Mouse (Mus musculus): ENCODE results near the gene Naa35. TPM values are rescaled to one million over a fixed set of nuclear protein-coding genes. Genes with fewer than 3 reads are reported as not detected.

Naa35 gene
- polyA plus RNA-seq, 1 experiment from 2014 or later = 22.9 TPM

GRCm38 (mm10) chr13:59676316-59677229 lies 91.5 kb downstream of the Naa35 start:
- Histone ChIP-seq H3K4me1 (ENCODE audit: insufficient read depth) (peaks cover 29% of the 10 kb centered on the region), H3K4me2 (ENCODE audit: low read depth, low read length) (peak overlapping the region; percentile 95; the same call in 1 of the 2 replicates), H3K27me3 (ENCODE audit: insufficient read depth, low read length) (no peaks in the 10 kb centered on the region), H3K9ac (replicated peaks) (no peak overlapping the region), H3K9me3 (ENCODE audit: low read length) (no peaks in the 10 kb centered on the region), H3K4me3 (ENCODE audit: low read depth, low read length) (peak overlapping the region; percentile 93), H3K36me3 (replicated peaks; ENCODE audit: insufficient read depth, low read length) (no peaks in the 10 kb centered on the region), H3K27ac (ENCODE audit: low read depth) (no peak overlapping the region)
- 49% methylated on average over 12 of the region's 12 CpGs for WGBS (ENCODE audit: insufficient replicate concordance)
- ATAC-seq (no peak), DNase-seq (no peak)
- TF ChIP-seq CTCF (IDR thresholded peaks at IDR 0.05; ENCODE audit: low read depth) (no peak), EP300 (IDR thresholded peaks at IDR 0.05; ENCODE audit: low read depth) (no peak)

GRCm38 (mm10) chr13:59679306-59679705 lies 94.2 kb downstream of the Naa35 start:
- peaks cover 13% of the 10 kb centered on the region for H3K4me1 ChIP-seq (ENCODE audit: insufficient read depth)
- WGBS (ENCODE audit: insufficient replicate concordance) = 53% methylated on average over 4 of the region's 4 CpGs
- TF ChIP-seq EP300 (IDR thresholded peaks at IDR 0.05; ENCODE audit: low read depth) (no peak), CTCF (IDR thresholded peaks at IDR 0.05; ENCODE audit: low read depth) (no peak)
- H3K4me3 ChIP-seq (ENCODE audit: low read depth, low read length) = no peak overlapping the region
- no peaks in the 10 kb centered on the region for H3K36me3 ChIP-seq (replicated peaks; ENCODE audit: insufficient read depth, low read length)
- H3K9me3 ChIP-seq (ENCODE audit: low read length) = no peaks in the 10 kb centered on the region
- no peaks in the 10 kb centered on the region for H3K27me3 ChIP-seq (ENCODE audit: insufficient read depth, low read length)
- DNase-seq (no peak), ATAC-seq (no peak)
- H3K4me2 ChIP-seq (ENCODE audit: low read depth, low read length) = no peak overlapping the region
- no peak overlapping the region for H3K9ac ChIP-seq (replicated peaks)
- H3K27ac ChIP-seq (ENCODE audit: low read depth) = no peak overlapping the region

GRCm38 (mm10) chr13:59679908-59680307 lies 94.8 kb downstream of the Naa35 start:
- TF ChIP-seq EP300 (IDR thresholded peaks at IDR 0.05; ENCODE audit: low read depth) = peak; percentile 32; the same call in 1 of the 2 replicates
- no peak for TF ChIP-seq CTCF (IDR thresholded peaks at IDR 0.05; ENCODE audit: low read depth)
- Histone ChIP-seq H3K27ac (ENCODE audit: low read depth) (no peak overlapping the region), H3K36me3 (replicated peaks; ENCODE audit: insufficient read depth, low read length) (no peaks in the 10 kb centered on the region), H3K9ac (replicated peaks) (no peak overlapping the region), H3K9me3 (ENCODE audit: low read length) (no peaks in the 10 kb centered on the region), H3K27me3 (ENCODE audit: insufficient read depth, low read length) (no peaks in the 10 kb centered on the region), H3K4me2 (ENCODE audit: low read depth, low read length) (no peak overlapping the region), H3K4me3 (ENCODE audit: low read depth, low read length) (no peak overlapping the region), H3K4me1 (ENCODE audit: insufficient read depth) (peaks cover 8% of the 10 kb centered on the region; the same call in 1 of the 2 replicates)
- ATAC-seq (no peak), DNase-seq (no peak)
- WGBS (ENCODE audit: insufficient replicate concordance) = 41% methylated on average over 4 of the region's 4 CpGs

- Histone ChIP-seq H3K4me3 (ENCODE audit: low read depth, low read length) (no peak overlapping the region), H3K4me1 (ENCODE audit: insufficient read depth) (peaks cover 2% of the 10 kb centered on the region; the same call in 1 of the 2 replicates), H3K4me2 (ENCODE audit: low read depth, low read length) (no peak overlapping the region), H3K9ac (replicated peaks) (no peak overlapping the region), H3K36me3 (replicated peaks; ENCODE audit: insufficient read depth, low read length) (no peaks in the 10 kb centered on the region), H3K9me3 (ENCODE audit: low read length) (no peaks in the 10 kb centered on the region), H3K27me3 (ENCODE audit: insufficient read depth, low read length) (no peaks in the 10 kb centered on the region), H3K27ac (ENCODE audit: low read depth) (no peak overlapping the region)
- 15% methylated on average over 7 of the region's 7 CpGs for WGBS (ENCODE audit: insufficient replicate concordance)
- TF ChIP-seq CTCF (IDR thresholded peaks at IDR 0.05; ENCODE audit: low read depth) (no peak), EP300 (IDR thresholded peaks at IDR 0.05; ENCODE audit: low read depth) (no peak)
- ATAC-seq = no peak
- DNase-seq = no peak
These were observed 97.6 kb downstream of the Naa35 start for GRCm38 (mm10) chr13:59682629-59683028.

- ATAC-seq = no peak
- WGBS (ENCODE audit: insufficient replicate concordance) = 75% methylated on average over 3 of the region's 3 CpGs
- no peak overlapping the region for H3K4me2 ChIP-seq (ENCODE audit: low read depth, low read length)
These were observed 100.2 kb downstream of the Naa35 start for GRCm38 (mm10) chr13:59685236-59685635.

More at GRCm38 (mm10) chr13:59685236-59685635, 100.2 kb downstream of the Naa35 start:
- Histone ChIP-seq H3K9me3 (ENCODE audit: low read length) (no peaks in the 10 kb centered on the region), H3K27me3 (ENCODE audit: insufficient read depth, low read length) (no peaks in the 10 kb centered on the region), H3K4me3 (ENCODE audit: low read depth, low read length) (no peak overlapping the region), H3K27ac (ENCODE audit: low read depth) (no peak overlapping the region), H3K9ac (replicated peaks) (no peak overlapping the region), H3K36me3 (replicated peaks; ENCODE audit: insufficient read depth, low read length) (no peaks in the 10 kb centered on the region), H3K4me1 (ENCODE audit: insufficient read depth) (no peaks in the 10 kb centered on the region; the same call in 1 of the 2 replicates)
- TF ChIP-seq CTCF (IDR thresholded peaks at IDR 0.05; ENCODE audit: low read depth) (no peak), EP300 (IDR thresholded peaks at IDR 0.05; ENCODE audit: low read depth) (no peak)
- DNase-seq = no peak

Other genes starting within 250 kb of the Naa35 start
- gene Agtpbp1, start within 50 bp of the Naa35 start, polyA plus RNA-seq (2015; fragmentation: Nextera tagmentation; extraction: Ambion mirVana) = 5.4 and 6.4 TPM in 2 replicates
- gene Golm1, start 90.6 kb downstream of the Naa35 start, polyA plus RNA-seq (2015; fragmentation: Nextera tagmentation; extraction: Ambion mirVana) = 10.3 and 13.0 TPM in 2 replicates
- gene 4921517D22Rik, start 108.8 kb downstream of the Naa35 start, polyA plus RNA-seq (2015; fragmentation: Nextera tagmentation; extraction: Ambion mirVana) = not detected in 2 replicates
- gene Spata31d1a, start 125.1 kb downstream of the Naa35 start, polyA plus RNA-seq (2015; fragmentation: Nextera tagmentation; extraction: Ambion mirVana) = 0.02 and 0.15 TPM in 2 replicates
- gene Spata31d1b, start 127.0 kb downstream of the Naa35 start, polyA plus RNA-seq (2015; fragmentation: Nextera tagmentation; extraction: Ambion mirVana) = not detected in 2 replicates
- not detected in 2 replicates for gene Spata31d1d, start 146.5 kb downstream of the Naa35 start, polyA plus RNA-seq (2015; fragmentation: Nextera tagmentation; extraction: Ambion mirVana)
- gene 1700014D04Rik, start 161.5 kb downstream of the Naa35 start, polyA plus RNA-seq (2015; fragmentation: Nextera tagmentation; extraction: Ambion mirVana) = not detected in 2 replicates
- 135 and 137 TPM in 2 replicates for gene Isca1, start 184.6 kb downstream of the Naa35 start, polyA plus RNA-seq (2015; fragmentation: Nextera tagmentation; extraction: Ambion mirVana)
- gene Gm49354, start 197.0 kb downstream of the Naa35 start, polyA plus RNA-seq (2015; fragmentation: Nextera tagmentation; extraction: Ambion mirVana) = not detected in 2 replicates
- 33.8 and 37.6 TPM in 2 replicates for gene Tut7, start 237.9 kb downstream of the Naa35 start, polyA plus RNA-seq (2015; fragmentation: Nextera tagmentation; extraction: Ambion mirVana)

Data from liver, postnatal 0 days (tissue).